Mouse (Mus musculus): ENCODE measurements around the gene Hba-a2. TPM values are rescaled to one million over a fixed set of nuclear protein-coding genes. Genes with fewer than 3 reads are reported as not detected.
"Not testable (repeated sequence)": the region's sequence is repeated elsewhere in the genome, so short reads cannot be mapped to it uniquely, and the experiment has no call there.

Hba-a2 gene
- polyA plus RNA-seq, 1 experiment from 2014 or later, result not detected

DNA sequence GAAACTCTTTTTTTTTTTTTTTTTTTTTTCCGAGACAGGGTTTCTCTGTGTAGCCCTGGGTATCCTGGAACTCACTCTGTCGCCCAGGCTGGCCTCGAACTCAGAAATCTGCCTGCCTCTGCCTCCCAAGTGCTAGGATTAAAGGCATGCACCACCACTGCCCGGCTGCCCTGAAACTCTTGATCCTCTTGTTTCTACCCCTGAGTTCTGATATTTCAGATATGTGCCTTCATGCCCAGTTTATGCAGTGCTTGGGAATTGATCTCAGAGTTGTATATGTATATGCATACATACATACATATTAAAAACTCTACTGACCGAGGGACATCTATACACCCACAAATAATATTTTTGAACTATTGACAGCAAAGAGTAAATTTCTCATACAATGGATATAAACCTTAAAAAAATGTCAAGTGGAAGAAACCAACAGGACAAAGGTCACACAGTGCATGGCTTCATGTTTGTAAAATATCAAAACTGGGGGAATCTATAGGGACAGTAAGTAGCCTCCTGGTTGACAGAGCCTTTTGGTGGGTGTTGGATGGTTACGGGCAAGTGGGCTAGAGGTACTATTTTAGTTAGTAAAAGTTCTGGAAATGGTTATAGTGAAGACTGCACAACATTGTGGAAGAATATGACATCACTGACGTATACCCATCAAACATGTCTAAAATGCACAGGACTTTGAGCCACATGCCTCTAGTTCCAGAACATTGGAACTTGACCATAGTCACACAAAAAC is 11.1 kb upstream of the Hba-a2 start:
- DNase-seq (ENCODE audit: low read depth, low spot score) (no peak), ATAC-seq (no peak)
- no peak for TF ChIP-seq CTCF (IDR thresholded peaks at IDR 0.05)
- POLR2A ChIA-PET, result no interaction called here
- H3K27me3 ChIP-seq, result peaks cover 19% of the 10 kb centered on the region
- CTCF ChIA-PET, result interaction anchor here (1.0 kb wide), 1 partner anchor 102 kb away, joined by 3 read pairs; no protein-coding TSS in a partner anchor
- in situ Hi-C loops (cut with MboI; ENCODE audit: low pct_unique_long_range_greater_than_20kb), result loop anchor here (5.0 kb wide), 1 partner anchor 103 kb away; no protein-coding TSS in a partner anchor

DNA sequence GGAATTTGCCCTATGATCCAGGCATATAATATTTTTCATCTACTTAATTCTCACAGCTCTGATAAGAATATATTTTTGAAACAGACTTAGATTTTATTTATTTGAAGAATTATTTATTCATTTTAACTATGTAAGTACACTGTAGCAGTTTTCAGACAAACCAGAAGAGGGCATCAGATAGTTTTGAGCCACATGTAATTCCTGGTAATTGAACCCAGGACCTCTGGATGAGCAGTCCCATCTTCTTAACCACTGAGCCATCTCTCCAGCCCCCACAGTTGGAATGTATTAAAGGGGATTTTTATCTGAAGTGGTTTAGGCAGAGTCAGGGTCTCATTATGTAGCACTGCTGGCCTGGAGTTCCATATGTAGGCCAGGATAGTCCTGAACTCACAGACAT is 10.4 kb upstream of the Hba-a2 start:
- CTCF ChIA-PET; POLR2A ChIA-PET; DNase-seq (ENCODE audit: low read depth, low spot score); ATAC-seq: not testable (repeated sequence)
- in situ Hi-C loops (cut with MboI; ENCODE audit: low pct_unique_long_range_greater_than_20kb), result loop anchor here (5.0 kb wide), 1 partner anchor 104 kb away; no protein-coding TSS in a partner anchor
- H3K27me3 ChIP-seq, result peaks cover 13% of the 10 kb centered on the region

DNA sequence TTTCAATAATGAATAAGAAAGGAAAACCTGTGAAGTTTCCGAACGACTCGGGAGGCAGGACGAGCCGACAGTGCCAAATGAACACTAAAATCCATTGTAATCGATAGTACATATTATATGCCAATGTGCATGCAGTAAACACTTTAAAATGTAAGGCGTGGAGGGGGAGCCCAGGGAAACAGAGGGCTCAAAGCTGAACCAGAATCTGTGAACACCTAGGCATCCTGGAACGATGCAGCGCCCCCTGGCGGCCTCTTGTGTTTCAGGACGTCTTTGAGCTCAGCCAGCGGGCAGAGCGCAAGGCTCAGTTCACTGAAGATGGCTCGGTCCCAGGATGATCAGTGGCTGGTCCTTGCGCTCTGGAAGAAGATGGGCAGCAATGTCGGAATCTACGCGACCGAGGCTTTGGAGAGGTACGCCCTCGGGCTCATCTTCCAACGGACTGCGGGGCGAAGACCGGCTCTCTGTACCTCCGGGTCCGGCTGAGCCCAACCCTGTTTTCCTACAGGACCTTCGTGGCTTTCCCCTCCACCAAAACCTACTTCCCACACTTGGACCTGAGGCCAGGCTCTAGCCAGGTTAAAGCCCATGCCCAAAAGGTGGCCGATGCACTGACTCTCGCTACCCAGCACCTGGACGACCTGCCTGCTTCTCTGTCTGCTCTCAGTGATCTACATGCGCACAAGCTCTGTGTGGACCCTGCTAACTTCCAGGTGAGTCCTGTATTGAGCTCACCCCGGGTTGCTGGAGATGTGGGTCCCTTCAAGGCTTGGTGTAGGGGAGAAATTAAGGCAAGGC is 9.4 kb upstream of the Hba-a2 start, which contains the start of gene Hbq1b:
TSS of gene Hbq1b (plus strand) at position 271 of the 798 bp plus-strand sequence.
- CTCF ChIA-PET, result interaction anchor here (1.1 kb wide), 1 partner anchor 34 kb away, joined by 4 read pairs; no protein-coding TSS in a partner anchor
- peak; percentile 73 for TF ChIP-seq CTCF (IDR thresholded peaks at IDR 0.05)
- peak; percentile 78 for ATAC-seq
- H3K27me3 ChIP-seq, result peaks cover 13% of the 10 kb centered on the region
- in situ Hi-C loops (cut with MboI; ENCODE audit: low pct_unique_long_range_greater_than_20kb), result loop anchor here (5.0 kb wide), 1 partner anchor 105 kb away; no protein-coding TSS in a partner anchor
- POLR2A ChIA-PET; DNase-seq (ENCODE audit: low read depth, low spot score): not testable (repeated sequence)

DNA sequence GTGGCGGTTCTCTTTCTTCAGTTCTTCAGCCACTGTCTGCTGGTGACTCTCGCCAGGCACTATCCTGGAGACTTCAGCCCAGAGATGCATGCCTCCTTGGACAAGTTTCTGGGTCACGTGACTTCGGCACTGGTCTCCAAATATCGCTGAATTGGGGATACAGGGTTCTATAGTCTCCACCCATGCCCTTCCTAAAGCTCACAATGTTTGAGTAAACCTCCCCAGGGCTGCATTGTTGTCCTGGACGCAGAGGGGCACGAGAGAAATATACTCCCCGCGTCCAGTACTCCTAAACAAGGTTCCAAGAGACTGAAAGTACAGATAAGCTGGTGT is 8.8 kb upstream of the Hba-a2 start:
- TF ChIP-seq CTCF (IDR thresholded peaks at IDR 0.05), result no peak
- ATAC-seq, result no peak

DNA sequence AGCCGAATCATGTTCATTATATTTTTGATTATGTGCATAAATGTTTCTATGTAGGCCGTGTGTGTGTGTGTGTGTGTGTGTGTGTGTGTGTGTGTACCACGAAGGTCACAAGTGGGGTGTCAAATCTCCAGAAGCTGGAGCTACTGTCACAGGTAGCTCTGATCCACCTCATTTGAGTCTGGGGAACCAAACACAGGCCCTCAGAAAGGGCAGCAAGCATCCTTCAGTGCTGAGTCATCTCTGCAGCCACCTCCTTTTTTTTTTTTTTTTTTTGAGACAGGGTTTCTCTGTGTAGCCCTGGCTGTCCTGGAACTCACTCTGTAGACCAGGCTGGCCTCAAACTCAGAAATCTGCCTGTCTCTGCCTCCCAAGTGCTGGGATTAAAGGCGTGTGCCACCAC is 3.5 kb upstream of the Hba-a2 start:
- DNase-seq (ENCODE audit: low read depth, low spot score); ATAC-seq; in situ Hi-C loops (cut with MboI; ENCODE audit: low pct_unique_long_range_greater_than_20kb); CTCF ChIA-PET; H3K27me3 ChIP-seq: not testable (repeated sequence)
- POLR2A ChIA-PET, result interaction anchor here (0.6 to 0.8 kb wide), 2 partner anchors 405 to 901 kb away, joined by 3 to 4 read pairs; no protein-coding TSS in a partner anchor

More for the DNA sequence above, 8.8 kb upstream of the Hba-a2 start:
- CTCF ChIA-PET, result interaction anchor here (1.1 kb wide), 1 partner anchor 34 kb away, joined by 4 read pairs; no protein-coding TSS in a partner anchor
- DNase-seq (ENCODE audit: low read depth, low spot score), result no peak
- POLR2A ChIA-PET, result no interaction called here
- in situ Hi-C loops (cut with MboI; ENCODE audit: low pct_unique_long_range_greater_than_20kb), result loop anchor here (5.0 kb wide), 1 partner anchor 105 kb away; no protein-coding TSS in a partner anchor
- H3K27me3 ChIP-seq, result peaks cover 12% of the 10 kb centered on the region

DNA sequence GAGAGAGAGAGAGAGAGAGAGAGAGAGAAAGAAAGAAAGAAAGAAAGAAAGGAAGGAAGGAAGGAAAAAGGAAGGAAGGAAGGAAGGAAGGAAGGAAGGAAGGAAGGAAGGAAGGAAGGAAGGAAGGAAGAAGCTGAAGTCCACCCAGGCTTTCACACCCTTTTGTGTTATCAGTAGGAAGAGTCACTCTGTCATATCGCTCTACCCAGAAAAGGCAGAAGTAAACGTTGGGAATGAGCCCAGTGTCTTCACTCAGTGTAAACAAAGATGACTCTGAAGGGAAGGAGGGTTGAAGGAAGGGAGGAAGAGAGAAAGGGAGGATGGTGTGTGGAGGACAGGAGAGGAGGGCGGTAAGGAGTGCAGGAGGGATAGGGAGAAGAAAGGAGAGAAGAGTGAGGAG is 2.8 kb upstream of the Hba-a2 start:
- ATAC-seq; DNase-seq (ENCODE audit: low read depth, low spot score); H3K27me3 ChIP-seq; in situ Hi-C loops (cut with MboI; ENCODE audit: low pct_unique_long_range_greater_than_20kb); CTCF ChIA-PET: not testable (repeated sequence)
- POLR2A ChIA-PET, result interaction anchor here (0.6 to 0.8 kb wide), 2 partner anchors 406 to 902 kb away, joined by 3 to 4 read pairs; no protein-coding TSS in a partner anchor

DNA sequence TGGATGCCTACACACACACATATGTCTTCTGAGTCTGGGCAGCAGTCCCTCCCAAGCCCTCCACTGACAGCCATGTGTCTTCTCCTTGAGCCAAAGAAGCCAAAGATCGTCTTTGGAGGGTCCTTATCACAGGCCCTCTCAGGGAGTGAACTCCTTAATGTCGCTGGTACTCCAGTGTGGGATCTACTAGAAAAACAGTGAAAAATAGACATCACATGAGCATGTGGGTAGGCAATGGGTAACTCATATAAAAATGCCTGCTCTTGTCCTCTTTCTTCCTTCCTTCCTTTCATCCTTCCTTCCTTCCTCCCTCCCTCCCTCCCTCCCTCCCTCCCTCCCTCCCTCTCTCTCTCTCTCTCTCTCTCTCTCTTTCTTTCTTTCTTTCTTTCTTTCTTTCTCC is 1.1 kb downstream of the Hba-a2 start:
- DNase-seq (ENCODE audit: low read depth, low spot score), result not testable (repeated sequence)
- H3K27me3 ChIP-seq, result peaks cover 20% of the 10 kb centered on the region

DNA sequence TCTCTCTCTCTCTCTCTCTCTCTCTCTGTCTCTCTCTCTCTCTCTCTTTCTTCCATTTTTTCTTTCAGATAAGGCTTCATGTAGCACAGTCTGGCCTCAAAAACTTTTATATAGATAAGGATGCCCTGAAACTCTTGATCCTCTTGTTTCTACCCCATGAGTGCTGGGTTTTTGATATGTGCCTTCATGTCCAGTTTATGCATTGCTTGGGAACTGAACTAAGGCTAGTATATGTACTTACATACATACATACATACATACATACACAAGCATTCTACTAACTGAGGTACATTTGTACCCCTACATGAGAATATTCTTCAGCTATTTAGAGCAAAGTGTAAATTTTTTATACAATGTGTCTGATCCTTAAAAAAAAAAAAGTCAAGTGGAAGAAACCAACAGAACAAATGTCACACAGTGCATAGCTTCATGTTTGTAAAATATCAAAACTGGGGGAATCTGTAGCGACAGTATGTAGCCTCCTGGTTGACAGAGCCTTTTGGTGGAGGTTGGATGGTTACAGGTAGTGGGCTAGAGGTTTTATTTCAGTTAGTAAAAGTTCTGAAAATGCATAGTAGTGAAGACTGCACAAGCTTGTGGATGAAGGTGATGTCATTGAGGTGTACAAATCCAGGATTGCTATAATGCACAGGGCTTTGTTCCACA is 1.7 kb downstream of the Hba-a2 start:
- no peak for TF ChIP-seq CTCF (IDR thresholded peaks at IDR 0.05)
- DNase-seq (ENCODE audit: low read depth, low spot score) (no peak), ATAC-seq (no peak)
- CTCF ChIA-PET, result interaction anchor here (0.6 to 1.3 kb wide), 5 partner anchors 22 to 311 kb away, joined by 3 to 8 read pairs (median 3); no protein-coding TSS in a partner anchor
- POLR2A ChIA-PET, result interaction anchor here (0.9 kb wide), 1 partner anchor 24 kb away, joined by 3 read pairs; no protein-coding TSS in a partner anchor
- in situ Hi-C loops (cut with MboI; ENCODE audit: low pct_unique_long_range_greater_than_20kb), result no loop called here
- H3K27me3 ChIP-seq, result peaks cover 25% of the 10 kb centered on the region

More for the DNA sequence above, 1.1 kb downstream of the Hba-a2 start:
- in situ Hi-C loops (cut with MboI; ENCODE audit: low pct_unique_long_range_greater_than_20kb); POLR2A ChIA-PET; ATAC-seq: not testable (repeated sequence)
- CTCF ChIA-PET, result interaction anchor here (1.2 kb wide), 1 partner anchor 115 kb away, joined by 8 read pairs; no protein-coding TSS in a partner anchor

DNA sequence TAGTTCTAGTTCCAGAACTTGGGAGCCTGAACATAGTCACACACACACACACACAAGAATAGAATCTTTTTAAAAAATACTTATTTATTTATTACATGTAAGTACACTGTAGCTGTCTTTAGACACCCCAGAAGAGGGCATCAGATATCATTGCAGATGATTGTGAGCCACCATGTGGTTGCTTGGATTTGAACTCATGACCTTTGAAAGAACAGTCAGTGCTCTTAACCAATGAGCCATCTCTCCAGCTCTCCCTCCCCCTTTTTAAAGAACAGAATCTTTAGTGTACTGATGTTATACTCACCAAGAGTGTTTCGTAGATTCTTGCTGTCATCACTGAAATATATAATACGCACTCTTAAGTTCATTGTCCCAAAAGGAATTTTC is 2.2 kb downstream of the Hba-a2 start:
- TF ChIP-seq CTCF (IDR thresholded peaks at IDR 0.05), result no peak
- CTCF ChIA-PET, result interaction anchor here (0.6 to 1.3 kb wide), 5 partner anchors 21 to 312 kb away, joined by 3 to 8 read pairs (median 3); no protein-coding TSS in a partner anchor
- no peak for DNase-seq (ENCODE audit: low read depth, low spot score)
- peaks cover 29% of the 10 kb centered on the region for H3K27me3 ChIP-seq
- in situ Hi-C loops (cut with MboI; ENCODE audit: low pct_unique_long_range_greater_than_20kb), result no loop called here
- POLR2A ChIA-PET, result interaction anchor here (0.9 kb wide), 1 partner anchor 23 kb away, joined by 3 read pairs; no protein-coding TSS in a partner anchor
- ATAC-seq, result no peak

DNA sequence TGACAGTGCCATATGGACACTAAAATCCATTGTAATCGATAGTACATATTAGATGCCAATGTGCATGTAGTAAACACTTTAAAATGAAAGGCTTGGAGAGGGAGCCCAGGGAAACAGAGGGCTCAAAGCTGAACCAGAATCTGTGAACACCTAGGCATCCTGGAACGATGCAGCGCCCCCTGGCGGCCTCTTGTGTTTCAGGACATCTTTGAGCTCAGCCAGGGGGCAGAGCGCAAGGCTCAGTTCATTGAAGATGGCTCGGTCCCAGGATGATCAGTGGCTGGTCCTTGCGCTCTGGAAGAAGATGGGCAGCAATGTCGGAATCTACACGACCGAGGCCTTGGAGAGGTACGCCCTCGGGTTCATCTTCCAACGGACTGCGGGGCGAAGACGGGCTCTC is 3.6 kb downstream of the Hba-a2 start, which contains the start of gene Hbq1a:
TSS of gene Hbq1a (plus strand) at position 205 of the 400 bp plus-strand sequence.
- TF ChIP-seq CTCF (IDR thresholded peaks at IDR 0.05), result peak; percentile 52
- ATAC-seq; POLR2A ChIA-PET; DNase-seq (ENCODE audit: low read depth, low spot score); in situ Hi-C loops (cut with MboI; ENCODE audit: low pct_unique_long_range_greater_than_20kb); CTCF ChIA-PET: not testable (repeated sequence)
- H3K27me3 ChIP-seq, result peaks cover 39% of the 10 kb centered on the region
